Mouse (Mus musculus): ENCODE data around the gene Ubald2. TPM values are rescaled to one million over a fixed set of nuclear protein-coding genes. Genes with fewer than 3 reads are reported as not detected.
"Not testable (repeated sequence)": the region's sequence is repeated elsewhere in the genome, so short reads cannot be mapped to it uniquely, and the experiment has no call there.

Gene Ubald2
- total and polyA plus RNA-seq, 2 experiments from 2014 or later = 32.3 to 48.3 TPM

DNA sequence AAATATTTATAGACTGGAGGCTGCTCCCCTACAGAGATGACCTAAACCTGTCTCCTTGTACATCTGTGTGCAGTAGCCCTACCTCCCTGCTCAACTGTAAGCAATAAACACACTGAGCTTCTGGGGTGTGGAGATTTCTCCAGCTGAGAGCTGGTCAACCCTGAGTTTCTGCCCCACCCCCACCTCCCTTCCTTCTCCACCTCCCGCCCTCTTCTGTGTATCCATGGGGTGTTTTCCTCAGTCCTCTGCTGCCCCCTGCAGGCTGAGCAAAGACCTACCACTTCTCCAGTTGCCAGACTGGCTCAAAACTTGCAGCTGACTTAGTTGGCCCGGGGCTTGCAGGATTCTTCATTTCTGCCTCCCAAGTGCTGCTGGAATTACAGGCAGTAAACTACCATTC is 29.9 kb downstream of the Ubald2 start:
- peak; percentile 80 for ATAC-seq (ENCODE audit: insufficient read depth, low read depth)

DNA sequence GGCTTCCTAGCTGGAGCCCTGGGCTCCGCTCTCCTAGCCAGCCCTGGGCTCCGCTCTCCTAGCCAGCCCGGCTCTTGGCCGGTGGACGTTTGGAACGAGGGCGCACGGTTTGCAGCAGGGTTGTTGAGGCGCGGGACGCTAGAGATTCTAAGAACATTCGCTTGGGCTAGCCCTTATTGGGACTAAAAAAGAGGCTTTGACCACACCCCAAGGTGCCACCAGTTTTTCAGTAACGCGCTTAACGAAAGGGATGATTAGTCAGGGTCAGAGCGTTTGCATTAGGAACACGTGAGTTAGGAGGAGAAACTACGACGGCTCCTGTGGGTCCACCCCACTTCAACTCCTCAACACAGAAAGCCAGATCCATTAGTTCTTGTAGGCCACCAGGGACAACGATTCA is 32.2 kb downstream of the Ubald2 start, which contains the start of gene Qrich2:
Gene Qrich2 (minus strand): TSS at position 101 of the 400 bp plus-strand sequence.
- no peak within 1 kb of the TSS for H3K4me2 ChIP-seq (ENCODE audit: low read depth, low read length)
- no peak for TF ChIP-seq CTCF (IDR thresholded peaks at IDR 0.05; ENCODE audit: low read depth)
- no peak for TF ChIP-seq EP300 (IDR thresholded peaks at IDR 0.05; ENCODE audit: low read depth)
- no peak within 1 kb of the TSS for H3K9ac ChIP-seq (replicated peaks; ENCODE audit: low read depth, low read length)
- no peak within 1 kb of the TSS for H3K4me3 ChIP-seq (ENCODE audit: low read depth, low read length)
- no peaks in the 10 kb centered on the region for H3K27me3 ChIP-seq (ENCODE audit: control insufficient read depth, insufficient read depth, low read length)
- 60% methylated on average over 20 of the region's 20 CpGs for WGBS
- no peak for DNase-seq (ENCODE audit: low spot score)
- H3K9me3 ChIP-seq (replicated peaks; ENCODE audit: control insufficient read depth, low read length) = no peaks in the 10 kb centered on the region
- peaks cover 4% of the 10 kb centered on the region; the same call in 1 of the 2 replicates for H3K4me1 ChIP-seq (ENCODE audit: control insufficient read depth, insufficient read depth)
- peaks cover 13% of the 10 kb centered on the region for H3K36me3 ChIP-seq (replicated peaks; ENCODE audit: control insufficient read depth, insufficient read depth, low read length)
- no peak within 1 kb of the TSS for H3K27ac ChIP-seq (ENCODE audit: low read depth)
- no peak for ATAC-seq (ENCODE audit: insufficient read depth, low read depth)

More for the DNA sequence above, 29.9 kb downstream of the Ubald2 start:
- 5% methylated on average over 2 of the region's 2 CpGs for WGBS
- no peaks in the 10 kb centered on the region for H3K27me3 ChIP-seq (ENCODE audit: control insufficient read depth, insufficient read depth, low read length)
- H3K4me3 ChIP-seq (ENCODE audit: low read depth, low read length) = no peak overlapping the region
- DNase-seq (ENCODE audit: low spot score) = peak; percentile 85
- H3K9ac ChIP-seq (replicated peaks; ENCODE audit: low read depth, low read length) = no peak overlapping the region
- H3K36me3 ChIP-seq (replicated peaks; ENCODE audit: control insufficient read depth, insufficient read depth, low read length) = no peaks in the 10 kb centered on the region
- TF ChIP-seq EP300 (IDR thresholded peaks at IDR 0.05; ENCODE audit: low read depth) (no peak), CTCF (IDR thresholded peaks at IDR 0.05; ENCODE audit: low read depth) (peak; percentile 87)
- H3K4me1 ChIP-seq (ENCODE audit: control insufficient read depth, insufficient read depth) = no peaks in the 10 kb centered on the region
- H3K4me2 ChIP-seq (ENCODE audit: low read depth, low read length) = no peak overlapping the region
- H3K9me3 ChIP-seq (replicated peaks; ENCODE audit: control insufficient read depth, low read length) = no peaks in the 10 kb centered on the region
- no peak overlapping the region for H3K27ac ChIP-seq (ENCODE audit: low read depth)

DNA sequence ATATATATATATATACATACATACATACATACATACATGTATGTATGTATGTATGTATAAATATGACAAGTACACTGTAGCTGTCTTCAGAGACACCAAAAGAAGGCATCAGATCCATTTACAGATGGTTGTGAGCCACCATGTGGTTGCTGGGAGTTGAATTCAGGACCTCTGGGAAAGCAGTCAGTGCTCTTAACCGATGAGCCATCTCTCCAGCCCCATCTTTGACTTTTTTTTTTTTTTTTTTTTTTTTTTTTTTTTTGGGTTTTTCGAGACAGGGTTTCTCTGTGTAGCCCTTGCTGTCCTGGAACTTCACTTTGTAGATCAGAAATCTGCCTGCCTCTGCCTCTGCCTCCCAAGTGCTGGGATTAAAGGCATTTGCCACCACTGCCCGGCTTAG is 34.4 kb downstream of the Ubald2 start:
- H3K4me2 ChIP-seq (ENCODE audit: low read depth, low read length); DNase-seq (ENCODE audit: low spot score); H3K4me1 ChIP-seq (ENCODE audit: control insufficient read depth, insufficient read depth); H3K27ac ChIP-seq (ENCODE audit: low read depth); H3K9ac ChIP-seq (replicated peaks; ENCODE audit: low read depth, low read length); H3K9me3 ChIP-seq (replicated peaks; ENCODE audit: control insufficient read depth, low read length); H3K4me3 ChIP-seq (ENCODE audit: low read depth, low read length); ATAC-seq (ENCODE audit: insufficient read depth, low read depth); H3K27me3 ChIP-seq (ENCODE audit: control insufficient read depth, insufficient read depth, low read length): not testable (repeated sequence)
- H3K36me3 ChIP-seq (replicated peaks; ENCODE audit: control insufficient read depth, insufficient read depth, low read length) = peaks cover 32% of the 10 kb centered on the region
- WGBS = 81% methylated on average over 3 of the region's 3 CpGs

GRCm38 (mm10) chr11:116470249-116470648 is 36.4 kb downstream of the Ubald2 start:
- no peak for ATAC-seq (ENCODE audit: insufficient read depth, low read depth)
- peaks cover 4% of the 10 kb centered on the region; the same call in 1 of the 2 replicates for H3K4me1 ChIP-seq (ENCODE audit: control insufficient read depth, insufficient read depth)
- WGBS = 85% methylated on average over 3 of the region's 3 CpGs
- H3K36me3 ChIP-seq (replicated peaks; ENCODE audit: control insufficient read depth, insufficient read depth, low read length) = peaks cover 45% of the 10 kb centered on the region
- H3K9ac ChIP-seq (replicated peaks; ENCODE audit: low read depth, low read length) = peak overlapping the region; percentile 42; the same call in 1 of the 2 replicates
- TF ChIP-seq EP300 (IDR thresholded peaks at IDR 0.05; ENCODE audit: low read depth) (no peak), CTCF (IDR thresholded peaks at IDR 0.05; ENCODE audit: low read depth) (no peak)
- no peak for DNase-seq (ENCODE audit: low spot score)
- no peak overlapping the region for H3K4me3 ChIP-seq (ENCODE audit: low read depth, low read length)
- H3K27ac ChIP-seq (ENCODE audit: low read depth) = peak overlapping the region; percentile 70
- H3K4me2 ChIP-seq (ENCODE audit: low read depth, low read length) = no peak overlapping the region
- H3K9me3 ChIP-seq (replicated peaks; ENCODE audit: control insufficient read depth, low read length) = no peaks in the 10 kb centered on the region
- H3K27me3 ChIP-seq (ENCODE audit: control insufficient read depth, insufficient read depth, low read length) = no peaks in the 10 kb centered on the region

- peak; percentile 58 for DNase-seq (ENCODE audit: low spot score)
- peak overlapping the region; percentile 70 for H3K27ac ChIP-seq (ENCODE audit: low read depth)
- WGBS = 39% methylated on average over 4 of the region's 4 CpGs
These were observed 37.0 kb downstream of the Ubald2 start for GRCm38 (mm10) chr11:116470896-116471295.

GRCm38 (mm10) chr11:116472275-116472674 is 38.4 kb downstream of the Ubald2 start:
- H3K9me3 ChIP-seq (replicated peaks; ENCODE audit: control insufficient read depth, low read length) = no peaks in the 10 kb centered on the region
- no peak for DNase-seq (ENCODE audit: low spot score)
- no peak for ATAC-seq (ENCODE audit: insufficient read depth, low read depth)
- H3K27ac ChIP-seq (ENCODE audit: low read depth) = no peak overlapping the region
- no peak overlapping the region for H3K4me2 ChIP-seq (ENCODE audit: low read depth, low read length)
- peaks cover 65% of the 10 kb centered on the region for H3K36me3 ChIP-seq (replicated peaks; ENCODE audit: control insufficient read depth, insufficient read depth, low read length)
- TF ChIP-seq CTCF (IDR thresholded peaks at IDR 0.05; ENCODE audit: low read depth) (no peak), EP300 (IDR thresholded peaks at IDR 0.05; ENCODE audit: low read depth) (no peak)
- H3K4me1 ChIP-seq (ENCODE audit: control insufficient read depth, insufficient read depth) = peaks cover 4% of the 10 kb centered on the region; the same call in 1 of the 2 replicates
- H3K9ac ChIP-seq (replicated peaks; ENCODE audit: low read depth, low read length) = no peak overlapping the region
- H3K4me3 ChIP-seq (ENCODE audit: low read depth, low read length) = no peak overlapping the region
- no peaks in the 10 kb centered on the region for H3K27me3 ChIP-seq (ENCODE audit: control insufficient read depth, insufficient read depth, low read length)
- 56% methylated on average over 4 of the region's 4 CpGs for WGBS

More at GRCm38 (mm10) chr11:116470896-116471295, 37.0 kb downstream of the Ubald2 start:
- Histone ChIP-seq H3K4me1 (ENCODE audit: control insufficient read depth, insufficient read depth) (peaks cover 4% of the 10 kb centered on the region; the same call in 1 of the 2 replicates), H3K4me3 (ENCODE audit: low read depth, low read length) (no peak overlapping the region), H3K4me2 (ENCODE audit: low read depth, low read length) (no peak overlapping the region), H3K9me3 (replicated peaks; ENCODE audit: control insufficient read depth, low read length) (no peaks in the 10 kb centered on the region), H3K36me3 (replicated peaks; ENCODE audit: control insufficient read depth, insufficient read depth, low read length) (peaks cover 51% of the 10 kb centered on the region), H3K27me3 (ENCODE audit: control insufficient read depth, insufficient read depth, low read length) (no peaks in the 10 kb centered on the region), H3K9ac (replicated peaks; ENCODE audit: low read depth, low read length) (no peak overlapping the region; the same call in 1 of the 2 replicates)
- peak; percentile 80 for ATAC-seq (ENCODE audit: insufficient read depth, low read depth)
- TF ChIP-seq CTCF (IDR thresholded peaks at IDR 0.05; ENCODE audit: low read depth) (no peak), EP300 (IDR thresholded peaks at IDR 0.05; ENCODE audit: low read depth) (no peak)

Data from heart, postnatal 0 days (tissue).